Comparison of ENCODE assay signal across 24 mouse cellular contexts in the genomic region with DNA sequence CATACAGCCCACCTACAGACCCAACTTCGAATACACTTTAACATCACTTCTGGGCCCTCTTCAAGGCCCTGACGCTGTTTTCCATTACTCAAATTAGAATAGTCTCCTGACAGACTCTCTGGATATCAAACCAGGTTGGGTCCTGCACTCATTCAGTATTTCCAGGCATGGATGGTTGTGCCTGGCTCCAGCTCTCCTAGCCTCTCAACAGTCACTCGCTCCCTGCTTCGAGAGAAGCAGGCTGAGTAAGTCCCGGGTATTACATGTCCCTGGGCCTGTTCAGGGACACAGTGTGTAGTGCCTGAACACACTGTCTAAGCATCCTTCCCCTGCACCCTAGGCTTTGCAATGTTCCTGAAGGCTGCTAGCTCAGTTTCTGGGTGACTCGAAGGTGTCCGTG. TPM values are rescaled to one million over a fixed set of nuclear protein-coding genes. Genes with fewer than 3 reads are reported as not detected.
"Had no signal": no experiment of that assay in that cellular context is flagged by ENCODE, and none has a peak within 500 bp of the region (broad histone marks: within the 10 kb centered on the region; RNA-seq: fewer than 3 reads in every experiment).

No protein-coding gene starts in this region.

- DNase-seq: gastrocnemius, postnatal 14 days; gastrocnemius, postnatal 36 days; heart, adult 11 months; heart, adult 2 months; heart, postnatal 14 days; heart, postnatal 36 days; kidney, adult 11 months; kidney, adult 2 months; kidney, adult 9 months; kidney, postnatal 14 days; kidney, postnatal 36 days; lung, adult 18-20 months had no signal

- H3K27ac ChIP-seq: heart, adult 2 months; heart, embryonic 13.5 days; heart, embryonic 15.5 days; hindbrain, postnatal 0 days; kidney, embryonic 15.5 days; kidney, postnatal 0 days; limb, embryonic 13.5 days; limb, embryonic 15.5 days; liver, embryonic 12.5 days; liver, embryonic 14.5 days had no signal

- H3K27me3 ChIP-seq: heart, embryonic 15.5 days; hindbrain, embryonic 13.5 days; hindbrain, embryonic 15.5 days; kidney, embryonic 15.5 days had no signal

- H3K4me1 ChIP-seq: heart, embryonic 13.5 days; heart, embryonic 15.5 days; kidney, embryonic 15.5 days; limb, embryonic 13.5 days; limb, embryonic 15.5 days; liver, embryonic 12.5 days had no signal

- H3K4me3 ChIP-seq: heart, adult 2 months; heart, embryonic 13.5 days; heart, embryonic 15.5 days; hindbrain, embryonic 13.5 days; hindbrain, embryonic 15.5 days; kidney, embryonic 15.5 days; limb, embryonic 13.5 days; limb, embryonic 15.5 days; liver, embryonic 12.5 days had no signal

- ATAC-seq: hindbrain, postnatal 0 days; intestine, embryonic 16.5 days; liver, embryonic 12.5 days had no signal

RNA-seq across cellular contexts. Expression of a gene that starts 14.5 kb away (rescaled TPM):
- total RNA-seq: heart, postnatal 36 days had no signal
